Mouse (Mus musculus) mesoderm, embryonic 11.5 days (tissue): ENCODE measurements around the gene Shisal2b.
"Not testable (repeated sequence)": the region's sequence is repeated elsewhere in the genome, so short reads cannot be mapped to it uniquely, and the experiment has no call there.

Source experiments
- DNase-seq: peaks from one replicate; pipeline ENCODE4 v3.0.0-alpha.2; 2012; ENCODE audit warnings: low read depth, low spot score

The Shisal2b gene

GRCm38 (mm10) chr13:104863127-104863979, at the start of gene Shisal2b:
Gene Shisal2b, minus strand, starts transcription at chr13:104863893.
- peak; percentile 61 for DNase-seq

DNA sequence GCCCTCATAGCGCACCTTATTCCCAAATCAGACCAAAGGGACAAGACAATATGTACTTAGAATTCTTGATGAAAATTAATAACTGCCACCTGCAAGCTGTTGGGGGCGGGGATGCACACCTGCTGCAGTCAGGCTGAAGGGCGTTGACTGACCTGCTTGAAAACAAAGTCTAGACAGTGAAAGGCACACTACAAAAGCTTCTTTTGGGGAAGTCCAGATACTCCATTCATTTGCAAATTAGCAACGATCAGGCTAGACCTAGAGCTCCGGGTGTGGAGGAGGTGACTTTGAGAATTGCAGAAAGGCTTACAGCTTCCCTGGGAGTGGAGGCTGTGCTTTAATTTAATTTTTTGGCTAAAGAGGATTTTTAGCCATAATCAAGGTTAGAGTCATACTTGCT, 47.9 kb upstream of the Shisal2b start:
- not testable (repeated sequence) for DNase-seq

DNA sequence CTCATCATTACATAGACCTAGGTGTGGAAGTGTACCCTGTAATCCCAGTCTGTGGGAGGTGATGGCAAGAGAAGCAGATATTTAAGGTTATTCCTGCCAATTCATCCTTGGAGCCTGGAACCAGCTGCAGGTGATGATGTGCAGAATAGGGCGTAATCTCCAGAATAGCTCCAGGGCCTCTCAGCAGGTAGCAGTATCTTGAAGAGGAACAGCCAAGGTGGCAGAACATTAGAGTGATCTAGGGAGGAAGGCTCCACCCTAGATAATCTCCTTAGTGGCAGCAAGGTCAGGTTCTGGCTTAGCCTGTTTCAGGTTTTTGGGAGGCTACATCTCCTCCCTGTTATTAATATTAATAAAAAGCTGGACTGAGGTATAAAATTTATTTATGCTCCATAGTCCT, 47.3 kb upstream of the Shisal2b start:
- DNase-seq = not testable (repeated sequence)

GRCm38 (mm10) chr13:104908691-104909090, 45.0 kb upstream of the Shisal2b start:
- no peak for DNase-seq

GRCm38 (mm10) chr13:104894771-104895170, 31.1 kb upstream of the Shisal2b start:
- no peak for DNase-seq

- no peak for DNase-seq
These were observed 28.6 kb upstream of the Shisal2b start for GRCm38 (mm10) chr13:104892337-104892736.

DNA sequence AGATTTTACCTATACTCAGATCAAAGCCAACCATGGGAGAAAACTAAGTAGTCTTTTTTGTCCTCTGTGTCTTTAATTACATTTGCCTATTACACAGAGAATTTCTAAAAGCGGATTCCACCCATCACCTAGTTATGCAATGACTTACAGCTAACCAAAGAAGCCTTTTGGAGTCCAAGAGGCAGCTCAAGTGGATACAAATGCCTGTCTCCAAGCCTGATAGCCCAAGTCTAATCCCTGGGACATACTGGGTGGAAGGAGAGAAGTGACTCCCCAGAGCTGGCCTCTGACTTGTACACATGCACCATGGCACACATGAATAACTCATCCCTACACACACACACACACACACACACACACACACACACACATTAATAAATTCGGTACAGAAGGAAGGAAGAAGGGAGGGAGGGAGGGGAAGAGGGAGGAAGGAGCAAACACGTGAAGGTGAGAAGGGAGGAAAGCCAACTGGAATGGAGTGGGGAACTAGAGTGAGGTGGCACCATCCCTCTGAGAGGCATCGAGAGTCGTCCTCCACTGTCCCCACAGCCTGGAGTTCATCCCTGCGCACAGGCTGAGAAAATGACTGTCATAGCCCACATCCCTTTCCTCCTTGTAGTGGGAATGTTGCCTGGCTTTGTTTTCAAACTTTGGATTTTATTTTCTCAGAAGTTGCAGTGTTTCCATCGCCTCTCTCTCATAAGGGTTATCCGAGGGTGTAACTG, 22.8 kb upstream of the Shisal2b start:
- no peak for DNase-seq

- DNase-seq = no peak
These were observed 20.0 kb upstream of the Shisal2b start for GRCm38 (mm10) chr13:104883566-104884249.

DNA sequence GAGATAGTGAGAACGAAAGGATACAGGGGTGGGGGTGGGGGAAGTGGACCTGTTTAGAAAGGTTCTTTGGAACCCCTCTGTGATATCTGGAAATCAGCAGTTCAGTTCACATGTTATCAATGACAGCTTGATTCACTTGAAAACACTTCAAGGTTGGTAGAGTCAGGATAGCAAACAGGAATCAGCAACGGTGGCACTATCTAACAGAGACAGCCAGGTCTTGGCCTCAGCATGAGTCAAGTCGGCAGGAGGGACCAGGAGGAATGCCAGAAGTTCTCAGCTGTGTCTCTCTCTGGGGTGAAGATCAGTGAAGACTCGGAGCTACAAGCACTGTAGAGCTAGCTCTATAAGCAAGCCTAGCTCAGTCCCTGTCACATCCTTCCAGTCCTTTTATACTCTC, 14.8 kb upstream of the Shisal2b start:
- DNase-seq = no peak

- no peak for DNase-seq
These were observed 6.2 kb upstream of the Shisal2b start for GRCm38 (mm10) chr13:104869907-104870306.

DNA sequence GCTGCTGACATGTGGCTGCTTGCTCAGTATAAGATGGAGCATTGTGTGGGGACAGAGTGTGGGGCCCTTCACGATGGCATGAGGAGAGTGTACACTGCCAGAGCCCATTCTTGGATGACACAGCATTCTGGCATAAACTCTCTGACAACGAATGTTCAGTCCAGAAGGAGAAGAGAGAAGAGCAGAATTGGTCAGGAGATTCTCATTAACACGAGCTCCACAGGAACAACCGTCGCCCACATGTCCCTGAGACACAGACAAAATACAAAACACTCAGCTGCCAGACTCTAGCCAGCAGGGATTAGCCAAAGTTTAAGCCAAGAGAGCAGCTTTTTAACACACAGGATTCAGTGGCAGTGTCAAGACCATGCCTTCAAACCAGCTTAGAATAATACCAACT, 3.0 kb upstream of the Shisal2b start:
- DNase-seq = no peak

DNA sequence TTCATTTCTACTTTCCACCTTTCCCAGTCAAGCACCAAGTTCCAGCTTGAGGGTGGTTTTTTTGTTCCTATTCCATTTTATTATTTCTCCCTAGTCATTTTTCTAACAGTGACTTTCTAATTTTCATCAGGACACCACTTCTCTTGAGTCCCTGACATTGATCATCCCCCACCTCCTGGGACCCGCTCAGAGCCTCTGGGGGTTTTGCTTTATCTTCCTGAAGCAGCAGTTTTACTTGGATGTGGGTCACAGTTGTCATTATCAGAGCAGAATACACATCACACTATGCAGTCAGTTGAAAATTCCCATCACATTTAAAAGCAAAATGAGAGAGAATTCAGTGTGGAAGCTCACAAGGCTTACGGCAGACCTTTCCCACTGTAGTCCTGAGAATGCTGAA, 10.0 kb downstream of the Shisal2b start:
- no peak for DNase-seq

- no peak for DNase-seq
These were observed 20.2 kb downstream of the Shisal2b start for GRCm38 (mm10) chr13:104843295-104844089.

DNA sequence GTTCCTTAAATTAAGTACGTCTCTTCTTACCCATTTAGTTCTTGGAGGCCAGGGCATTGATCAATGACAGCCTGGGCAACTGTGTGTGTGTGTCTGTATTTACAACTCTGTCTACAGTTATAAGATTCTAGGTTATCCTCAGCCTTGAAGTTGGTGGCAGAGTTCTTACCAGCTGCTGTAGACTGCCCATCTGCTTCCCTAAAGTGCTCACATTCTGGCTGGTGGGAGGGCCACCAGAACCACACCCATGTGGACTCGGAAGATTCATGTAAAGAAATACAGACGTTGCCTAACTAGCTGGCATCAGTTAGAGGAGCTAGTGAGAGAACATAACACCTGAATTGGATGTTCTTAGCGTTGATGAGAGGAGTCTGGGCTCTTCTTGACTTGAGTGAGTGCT, 21.8 kb downstream of the Shisal2b start:
- DNase-seq = no peak

DNA sequence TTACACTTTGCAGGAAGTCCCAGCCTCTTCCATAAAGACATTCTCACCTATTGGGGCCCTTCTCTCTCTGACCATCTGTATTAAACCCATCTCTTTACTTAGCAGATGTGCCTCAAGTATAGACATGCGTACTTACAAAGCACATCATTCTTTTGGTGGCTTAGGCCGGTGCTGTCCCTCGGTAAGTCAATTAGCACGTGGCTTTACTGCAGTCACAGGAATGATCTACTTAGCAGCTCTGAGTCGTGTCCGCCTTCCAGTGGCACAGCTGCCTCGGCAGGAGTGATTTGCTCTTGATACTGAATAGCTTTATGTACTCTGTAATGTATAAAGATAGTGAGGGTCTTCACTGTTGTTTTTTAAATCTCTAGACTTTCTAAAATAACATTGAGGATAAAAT, 26.1 kb downstream of the Shisal2b start:
- DNase-seq = no peak

GRCm38 (mm10) chr13:104832811-104833210, 30.9 kb downstream of the Shisal2b start:
- DNase-seq = no peak

- DNase-seq = no peak
These were observed 38.2 kb downstream of the Shisal2b start for GRCm38 (mm10) chr13:104825470-104825869.

- peak; percentile 67 for DNase-seq
These were observed 41.3 kb downstream of the Shisal2b start for GRCm38 (mm10) chr13:104822411-104822838.

DNA sequence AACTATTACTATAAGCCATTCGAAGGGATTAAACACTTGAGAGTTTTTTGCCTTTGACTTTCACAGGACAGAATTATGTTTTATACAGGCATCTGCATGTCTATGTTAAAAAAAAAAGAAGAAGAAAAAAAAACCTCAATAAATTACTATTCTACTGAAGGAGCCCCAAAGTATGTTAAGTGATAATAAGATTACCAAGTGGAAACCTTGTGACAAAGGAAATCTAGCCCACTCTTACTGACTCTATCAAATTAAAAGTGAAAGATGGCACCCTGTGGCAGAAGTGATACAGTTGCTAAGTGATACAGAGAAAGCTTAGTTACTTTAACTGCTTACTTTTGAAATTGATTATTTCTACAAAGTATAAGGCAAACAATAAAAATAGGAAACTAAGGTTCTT, 41.8 kb downstream of the Shisal2b start:
- no peak for DNase-seq

DNA sequence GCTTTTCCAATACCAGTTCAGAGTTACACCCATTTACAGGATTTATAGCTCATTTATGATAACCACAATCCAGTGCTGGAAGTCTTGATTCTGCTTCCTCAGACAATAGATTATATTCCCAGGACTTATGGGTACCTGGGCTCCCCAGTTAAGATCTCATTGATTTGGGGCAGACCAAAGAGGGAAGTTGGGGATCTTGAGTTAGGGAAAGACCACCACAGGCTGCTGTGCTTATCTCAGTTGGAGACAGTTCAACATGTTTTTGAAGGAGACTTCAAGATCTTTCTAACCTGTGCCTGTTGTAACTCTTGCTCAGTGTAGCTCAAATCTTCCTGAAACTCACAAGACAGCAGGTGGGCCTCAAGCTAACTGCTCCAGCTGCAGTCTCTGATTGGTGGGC, 42.5 kb downstream of the Shisal2b start:
- no peak for DNase-seq

GRCm38 (mm10) chr13:104817696-104818095, 46.0 kb downstream of the Shisal2b start:
- no peak for DNase-seq
